Mouse (Mus musculus) hindbrain, embryonic 15.5 days (tissue): ENCODE data around the gene Vsx1. TPM values are rescaled to one million over a fixed set of nuclear protein-coding genes. Genes with fewer than 3 reads are reported as not detected.
A peak's percentile ranks its signal among the peaks of the same experiment; 100 is the strongest.

Experiments used
- ATAC-seq: fragments of 200-750 bp; cut with Nextera tagmentation; 2 replicates; pipeline ENCODE4 v1.8.0; 2017; ENCODE audit warnings: low read depth, moderate number of reproducible peaks, moderate TSS enrichment; ENCODE audit not compliant: low FRiP score
- H3K27ac ChIP-seq: fragments of 300-500 bp; sonication (generic); replicated peaks from 2 replicates; pipeline ENCODE4 v1.5.1; 2015; ENCODE audit warnings: mild to moderate bottlenecking, inconsistent platforms
- H3K27me3 ChIP-seq: fragments of 300-500 bp; sonication (generic); 2 replicates; pipeline ENCODE4 v1.6.1; 2015; ENCODE audit warnings: control low read depth, inconsistent platforms
- H3K36me3 ChIP-seq: fragments of 300-500 bp; sonication (generic); 2 replicates; pipeline ENCODE4 v1.6.1; 2015; ENCODE audit warnings: control low read depth, inconsistent platforms
- H3K4me1 ChIP-seq: fragments of 300-500 bp; sonication (generic); replicated peaks from 2 replicates; pipeline ENCODE4 v1.6.1; 2015; ENCODE audit warnings: control low read depth, inconsistent platforms
- H3K4me2 ChIP-seq: fragments of 300-500 bp; sonication (generic); 2 replicates; pipeline ENCODE4 v1.6.1; 2015; ENCODE audit warnings: moderate library complexity, mild to moderate bottlenecking, inconsistent platforms
- H3K4me3 ChIP-seq: fragments of 300-500 bp; sonication (generic); 2 replicates; pipeline ENCODE4 v1.5.1; 2015; ENCODE audit warnings: mild to moderate bottlenecking, inconsistent platforms
- H3K9ac ChIP-seq: fragments of 300-500 bp; sonication (generic); 2 replicates; pipeline ENCODE4 v1.6.1; 2015; ENCODE audit warnings: inconsistent platforms
- H3K9me3 ChIP-seq: fragments of 300-500 bp; sonication (generic); 2 replicates; pipeline ENCODE4 v1.6.1; 2016; ENCODE audit warnings: control low read depth, inconsistent platforms
- WGBS: fragments of 180-500 bp; shearing (Covaris S2); methylation state at CpG from one replicate; pipeline ENCODE4 v1.1.7; 2015; 5-methylcytosine and 5-hydroxymethylcytosine counted together
- polyA plus RNA-seq: library from polyadenylated mRNA; unstranded; fragments of >200 nt; fragmentation: Nextera tagmentation; extraction: Ambion mirVana; gene quantifications from 2 replicates; pipeline ENCODE4 v1.2.1, GENCODE M21; 2015

Gene Vsx1
- polyA plus RNA-seq, 1 experiment from 2014 or later, result 0.13 TPM

DNA sequence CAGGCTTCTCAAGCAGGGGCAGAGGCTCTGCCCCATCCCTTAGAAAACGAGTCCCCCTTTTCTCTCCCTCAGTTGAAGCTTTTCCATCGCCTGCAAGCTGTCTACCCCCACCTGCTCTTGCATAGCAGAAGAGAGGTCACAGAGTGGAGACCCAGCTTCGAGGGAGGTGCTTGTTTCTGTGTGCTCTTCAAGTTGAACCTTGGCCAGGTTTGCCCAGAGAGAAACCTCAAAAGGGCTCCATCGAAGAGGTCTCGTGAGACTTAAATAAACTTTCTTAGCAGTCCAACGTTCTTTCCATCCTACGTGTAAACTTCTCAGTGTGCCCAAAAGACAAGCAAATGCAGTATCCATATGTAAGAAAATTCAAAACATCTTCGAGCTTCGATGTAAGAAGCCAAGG is 37.8 kb downstream of the Vsx1 start:
- 57% methylated on average over 9 of the region's 9 CpGs for WGBS
- H3K9ac ChIP-seq, result no peak overlapping the region
- no peak overlapping the region for H3K4me3 ChIP-seq
- H3K4me1 ChIP-seq, result peaks cover 21% of the 10 kb centered on the region
- no peak for ATAC-seq
- H3K9me3 ChIP-seq, result no peaks in the 10 kb centered on the region
- H3K4me2 ChIP-seq, result no peak overlapping the region
- no peaks in the 10 kb centered on the region for H3K27me3 ChIP-seq
- no peaks in the 10 kb centered on the region for H3K36me3 ChIP-seq
- H3K27ac ChIP-seq, result no peak overlapping the region

DNA sequence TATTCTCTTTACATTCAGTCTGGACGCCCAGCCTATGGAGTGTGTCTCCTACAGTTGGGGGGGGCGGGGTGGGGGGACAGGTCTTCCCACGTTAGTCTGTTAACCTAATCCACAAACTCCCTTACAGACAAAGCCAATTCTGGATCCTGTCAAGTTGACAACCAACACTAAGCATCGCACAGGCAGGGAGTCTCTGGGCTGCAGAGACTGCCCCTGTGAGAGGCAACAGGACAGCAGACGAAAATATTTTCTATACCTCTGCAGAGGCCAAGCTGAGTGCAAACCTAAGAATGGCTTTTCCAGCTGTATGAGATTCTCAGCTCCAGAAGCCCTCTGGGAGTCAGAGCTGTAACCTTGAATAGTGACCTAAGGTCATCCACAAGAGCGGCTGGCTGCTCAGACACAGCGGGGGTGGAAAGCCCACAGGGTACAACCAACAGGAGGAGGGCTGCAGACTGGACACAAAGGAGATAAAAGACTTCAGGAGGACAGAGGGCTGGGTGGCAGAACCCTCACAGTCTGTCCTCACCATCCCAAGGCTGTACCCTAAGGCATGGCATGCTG is 38.6 kb downstream of the Vsx1 start:
- H3K4me2 ChIP-seq, result no peak overlapping the region
- no peak overlapping the region for H3K27ac ChIP-seq
- no peak overlapping the region for H3K9ac ChIP-seq
- no peaks in the 10 kb centered on the region for H3K36me3 ChIP-seq
- H3K4me1 ChIP-seq, result peaks cover 21% of the 10 kb centered on the region
- H3K9me3 ChIP-seq, result no peaks in the 10 kb centered on the region
- no peaks in the 10 kb centered on the region for H3K27me3 ChIP-seq
- ATAC-seq, result 0 out of 2 replicates have a peak, but pooled peaks have one; percentile 39
- WGBS, result 3% methylated on average over 7 of the region's 7 CpGs
- no peak overlapping the region for H3K4me3 ChIP-seq

DNA sequence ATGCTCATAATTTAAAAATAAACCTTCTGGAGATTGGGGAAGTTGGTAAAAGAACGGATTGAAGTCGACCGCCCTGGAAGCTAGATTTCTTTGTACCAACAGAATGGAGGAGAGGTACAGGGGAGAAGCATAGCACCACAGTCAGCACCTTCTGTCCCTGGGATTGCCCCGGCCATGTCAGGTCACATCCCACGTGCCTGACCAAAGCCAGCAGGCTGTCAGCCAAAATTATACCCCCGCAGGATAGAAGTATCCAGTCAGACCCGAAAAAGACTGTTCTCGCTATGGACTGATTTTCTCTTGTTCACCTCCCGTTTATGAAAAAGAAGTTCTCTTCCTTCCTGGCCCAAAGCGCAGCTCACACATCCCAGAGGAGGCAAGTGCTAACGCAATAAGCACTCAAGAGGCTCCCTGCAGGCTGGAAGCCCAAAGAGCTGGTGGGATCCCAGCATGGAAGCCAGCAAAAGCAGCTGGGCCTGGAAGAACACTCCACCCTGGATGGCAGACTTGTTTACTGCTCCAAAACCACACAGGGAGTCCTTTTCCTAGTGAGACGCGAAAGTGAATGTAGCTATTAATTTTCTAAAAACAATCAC is 40.8 kb downstream of the Vsx1 start:
- no peaks in the 10 kb centered on the region for H3K9me3 ChIP-seq
- no peak overlapping the region for H3K9ac ChIP-seq
- 54% methylated on average over 13 of the region's 13 CpGs for WGBS
- H3K27ac ChIP-seq, result peak overlapping the region; percentile 48
- no peak overlapping the region for H3K4me3 ChIP-seq
- H3K27me3 ChIP-seq, result no peaks in the 10 kb centered on the region
- H3K36me3 ChIP-seq, result no peaks in the 10 kb centered on the region
- H3K4me1 ChIP-seq, result peaks cover 30% of the 10 kb centered on the region
- no peak overlapping the region for H3K4me2 ChIP-seq
- ATAC-seq, result no peak

DNA sequence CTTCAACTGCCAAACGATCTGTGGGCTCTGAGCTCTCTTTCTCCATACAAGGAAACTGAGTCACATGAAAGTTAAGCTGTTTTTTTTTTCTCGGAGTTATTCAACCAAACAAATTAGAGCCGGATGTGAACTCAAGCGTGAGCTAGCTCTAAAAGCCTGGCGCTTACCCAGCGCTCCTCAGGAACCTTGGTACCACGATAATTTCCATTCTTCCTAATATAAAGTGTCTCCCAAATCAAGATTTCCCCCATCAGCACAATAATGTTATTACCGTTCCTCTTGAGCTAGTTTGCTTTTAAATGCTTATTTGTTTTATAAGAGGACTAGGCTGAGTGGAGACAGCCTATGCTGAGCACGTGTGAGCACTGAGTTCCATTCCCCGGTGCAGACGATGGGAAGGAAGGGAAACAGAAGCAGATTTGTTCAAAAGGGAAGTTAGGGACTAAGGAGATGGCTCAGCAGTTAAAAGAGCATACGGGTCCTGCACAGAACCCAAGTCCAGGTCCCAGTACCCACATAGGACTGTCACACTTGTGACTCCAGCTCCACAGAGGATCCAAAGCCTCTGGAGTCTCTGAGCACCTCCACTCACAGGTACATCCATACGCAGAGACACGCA is 41.4 kb downstream of the Vsx1 start:
- H3K4me3 ChIP-seq, result no peak overlapping the region
- no peaks in the 10 kb centered on the region for H3K27me3 ChIP-seq
- no peaks in the 10 kb centered on the region for H3K36me3 ChIP-seq
- no peak for ATAC-seq
- 57% methylated on average over 14 of the region's 14 CpGs for WGBS
- no peak overlapping the region for H3K9ac ChIP-seq
- H3K27ac ChIP-seq, result peak overlapping the region; percentile 48
- H3K4me2 ChIP-seq, result no peak overlapping the region
- H3K4me1 ChIP-seq, result peaks cover 34% of the 10 kb centered on the region
- H3K9me3 ChIP-seq, result no peaks in the 10 kb centered on the region

DNA sequence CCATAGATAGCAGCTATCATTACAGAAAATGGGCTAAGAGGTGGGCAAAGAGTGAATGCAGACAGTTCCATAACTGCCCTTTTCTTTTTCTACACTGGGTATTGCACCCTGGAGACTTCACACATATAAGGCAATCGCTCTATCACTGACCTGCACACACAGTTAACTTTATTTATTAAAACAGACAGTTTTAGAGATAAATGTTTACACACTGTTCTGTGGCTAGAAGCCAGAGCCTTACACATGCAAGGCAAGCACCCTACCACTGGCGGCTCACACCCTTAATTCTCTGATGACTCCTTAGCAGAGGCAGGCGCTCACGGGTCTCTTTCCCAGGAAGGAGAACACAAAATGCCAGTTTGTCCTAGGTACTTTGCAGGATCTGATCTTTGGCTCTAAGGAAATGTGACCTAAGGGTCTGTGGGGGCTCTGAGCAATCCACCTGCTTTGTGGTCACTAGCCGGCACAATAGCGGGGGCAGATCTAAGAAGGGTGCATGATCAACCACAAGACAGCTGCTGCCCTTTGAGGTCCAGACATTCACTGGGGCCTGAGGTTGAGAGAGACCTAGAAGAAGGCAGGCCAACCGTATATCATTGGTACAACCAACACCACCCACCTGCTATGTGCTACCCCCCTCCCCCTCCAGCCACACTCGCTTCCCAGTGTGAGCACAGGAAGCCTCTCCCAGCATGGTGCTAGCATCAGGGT is 42.6 kb downstream of the Vsx1 start:
- no peak for ATAC-seq
- no peaks in the 10 kb centered on the region for H3K27me3 ChIP-seq
- no peak overlapping the region for H3K27ac ChIP-seq
- peaks cover 34% of the 10 kb centered on the region for H3K4me1 ChIP-seq
- no peak overlapping the region for H3K4me3 ChIP-seq
- H3K9me3 ChIP-seq, result no peaks in the 10 kb centered on the region
- no peak overlapping the region for H3K9ac ChIP-seq
- 80% methylated on average over 8 of the region's 8 CpGs for WGBS
- H3K4me2 ChIP-seq, result no peak overlapping the region
- no peaks in the 10 kb centered on the region for H3K36me3 ChIP-seq

DNA sequence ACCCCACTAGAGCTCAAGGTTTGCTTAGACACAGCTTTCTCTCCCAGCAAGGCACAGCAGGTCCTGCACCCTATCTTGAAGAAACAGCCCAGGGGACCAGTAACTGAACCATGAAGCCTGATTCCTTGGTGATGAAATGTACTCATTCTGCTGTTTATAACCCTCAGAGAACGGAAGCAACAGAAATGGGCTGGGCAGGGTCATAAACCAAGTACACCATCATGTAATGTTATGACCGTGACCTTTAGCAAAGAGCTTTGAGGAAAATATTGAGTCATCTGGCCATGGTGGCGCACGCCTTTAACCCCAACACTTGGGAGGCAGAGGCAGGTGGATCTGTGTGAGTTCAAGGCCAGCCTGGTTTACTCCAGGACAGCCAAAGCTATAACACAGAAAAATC is 43.9 kb downstream of the Vsx1 start:
- H3K4me3 ChIP-seq, result no peak overlapping the region
- WGBS, result 89% methylated on average over 4 of the region's 4 CpGs
- no peak for ATAC-seq
- H3K36me3 ChIP-seq, result no peaks in the 10 kb centered on the region
- H3K27ac ChIP-seq, result peak overlapping the region; percentile 89
- H3K4me2 ChIP-seq, result no peak overlapping the region
- peaks cover 29% of the 10 kb centered on the region for H3K4me1 ChIP-seq
- no peak overlapping the region for H3K9ac ChIP-seq
- H3K27me3 ChIP-seq, result no peaks in the 10 kb centered on the region
- no peaks in the 10 kb centered on the region for H3K9me3 ChIP-seq

GRCm38 (mm10) chr2:150643726-150644415 is 45.3 kb downstream of the Vsx1 start:
- ATAC-seq, result peak; percentile 99
- peak overlapping the region; percentile 89 for H3K27ac ChIP-seq
- H3K4me1 ChIP-seq, result peaks cover 22% of the 10 kb centered on the region
- H3K4me2 ChIP-seq, result peak overlapping the region; percentile 42
- H3K36me3 ChIP-seq, result no peaks in the 10 kb centered on the region
- H3K9ac ChIP-seq, result no peak overlapping the region
- 23% methylated on average over 8 of the region's 8 CpGs for WGBS
- no peaks in the 10 kb centered on the region for H3K27me3 ChIP-seq
- H3K4me3 ChIP-seq, result no peak overlapping the region
- no peaks in the 10 kb centered on the region for H3K9me3 ChIP-seq

GRCm38 (mm10) chr2:150643166-150643565 is 46.0 kb downstream of the Vsx1 start:
- WGBS, result 55% methylated on average over 1 of the region's 1 CpGs
- Histone ChIP-seq H3K27ac (peak overlapping the region; percentile 89), H3K9me3 (no peaks in the 10 kb centered on the region), H3K36me3 (no peaks in the 10 kb centered on the region), H3K9ac (no peak overlapping the region), H3K4me3 (no peak overlapping the region), H3K27me3 (no peaks in the 10 kb centered on the region), H3K4me2 (no peak overlapping the region; the same call in 1 of the 2 replicates), H3K4me1 (peaks cover 17% of the 10 kb centered on the region)
- no peak for ATAC-seq

DNA sequence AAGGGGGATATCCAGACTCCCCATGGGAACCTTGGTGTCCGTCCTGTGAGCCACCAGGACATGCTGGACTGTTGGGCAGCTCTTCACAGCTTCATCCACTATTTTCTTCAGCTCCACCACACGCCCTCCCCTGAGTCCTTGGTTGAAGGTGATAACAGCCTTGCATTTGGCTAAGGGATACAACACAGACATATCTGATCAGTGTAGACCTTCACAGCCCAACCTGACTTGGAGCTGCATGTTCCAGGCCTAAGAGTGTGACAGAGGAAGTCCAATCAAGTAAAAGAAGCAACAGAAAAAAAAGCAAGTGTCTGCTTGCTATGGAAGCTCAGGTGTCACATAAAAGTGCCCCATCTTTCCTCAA is 50.8 kb downstream of the Vsx1 start:
- Histone ChIP-seq H3K27ac (0 out of 2 replicates have a peak overlapping the region, but pooled peaks have one; percentile 39), H3K4me1 (peaks cover 3% of the 10 kb centered on the region; the same call in 1 of the 2 replicates), H3K27me3 (no peaks in the 10 kb centered on the region), H3K36me3 (peaks cover 15% of the 10 kb centered on the region), H3K9ac (no peak overlapping the region), H3K9me3 (no peaks in the 10 kb centered on the region), H3K4me3 (no peak overlapping the region), H3K4me2 (no peak overlapping the region)
- ATAC-seq, result no peak
- WGBS, result 39% methylated on average over 2 of the region's 2 CpGs

DNA sequence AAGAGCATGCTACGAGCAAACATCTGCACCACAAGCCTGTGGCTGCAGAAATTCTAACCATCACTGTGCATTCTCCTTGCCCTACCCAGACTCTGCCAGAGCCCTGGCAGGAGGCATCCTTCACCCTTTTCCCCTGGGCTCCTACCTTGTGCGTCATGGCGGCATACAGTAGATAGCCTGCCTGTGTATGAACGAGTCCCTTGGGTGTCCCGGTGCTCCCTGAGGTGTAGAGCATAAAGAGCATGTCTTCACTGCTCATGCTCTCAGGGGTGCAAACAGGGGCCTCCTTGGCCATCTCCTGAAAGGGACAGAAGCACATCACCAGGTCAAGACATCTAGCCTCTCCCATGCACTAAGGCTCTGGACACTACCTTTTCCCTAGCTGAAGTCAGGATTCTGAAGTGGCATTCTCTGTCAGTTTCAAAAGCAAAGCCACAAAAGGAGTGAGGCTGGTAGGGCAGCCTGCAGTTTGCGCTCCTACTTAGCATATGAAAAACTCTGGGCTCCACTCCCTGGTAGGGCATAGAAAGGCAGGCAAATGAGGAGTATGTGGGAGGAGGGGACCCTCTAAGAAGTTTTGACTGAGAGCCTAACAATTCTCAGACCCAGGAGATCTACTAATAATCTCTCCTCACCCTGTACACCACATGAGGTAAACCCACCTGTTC is 51.3 kb downstream of the Vsx1 start:
- 28% methylated on average over 6 of the region's 6 CpGs for WGBS
- peak overlapping the region; percentile 65 for H3K27ac ChIP-seq
- H3K4me2 ChIP-seq, result no peak overlapping the region

DNA sequence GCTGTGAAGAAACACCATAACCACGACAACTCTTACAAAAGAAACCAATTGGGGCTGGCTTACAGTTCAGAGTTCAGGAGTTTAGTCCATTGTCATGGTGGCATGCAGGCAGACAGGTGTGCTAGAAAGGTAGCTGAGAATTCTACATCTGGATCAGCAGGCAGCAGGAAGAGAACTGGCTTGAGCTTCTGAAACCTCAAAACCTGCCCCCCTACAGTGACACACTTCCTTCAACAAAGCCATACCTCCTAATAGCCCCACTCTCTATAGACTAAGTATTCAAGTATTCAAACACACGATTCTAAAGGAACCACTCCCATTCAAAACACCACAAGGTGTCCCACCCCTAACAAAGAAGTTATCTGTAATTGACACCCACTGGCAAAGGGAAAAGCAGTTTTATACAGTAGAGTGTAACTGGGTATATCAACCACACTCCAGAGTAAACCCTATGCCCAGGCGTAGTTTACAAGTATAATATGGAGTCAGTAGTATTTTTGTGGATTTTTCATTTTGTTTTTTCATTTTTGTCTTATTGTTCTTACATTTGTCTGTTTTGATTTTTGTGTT is 53.2 kb downstream of the Vsx1 start:
- H3K4me1 ChIP-seq, result no peaks in the 10 kb centered on the region
- peaks cover 15% of the 10 kb centered on the region for H3K36me3 ChIP-seq
- no peak overlapping the region for H3K27ac ChIP-seq
- no peak for ATAC-seq
- H3K9ac ChIP-seq, result no peak overlapping the region
- 72% methylated on average over 3 of the region's 3 CpGs for WGBS
- no peaks in the 10 kb centered on the region for H3K9me3 ChIP-seq
- H3K27me3 ChIP-seq, result no peaks in the 10 kb centered on the region
- no peak overlapping the region for H3K4me3 ChIP-seq
- no peak overlapping the region for H3K4me2 ChIP-seq

More for the DNA sequence above, 51.3 kb downstream of the Vsx1 start:
- peaks cover 15% of the 10 kb centered on the region for H3K36me3 ChIP-seq
- H3K27me3 ChIP-seq, result no peaks in the 10 kb centered on the region
- H3K9me3 ChIP-seq, result no peaks in the 10 kb centered on the region
- no peaks in the 10 kb centered on the region for H3K4me1 ChIP-seq
- no peak overlapping the region for H3K9ac ChIP-seq
- H3K4me3 ChIP-seq, result no peak overlapping the region
- ATAC-seq, result peak; percentile 63; the same call in 1 of the 2 replicates
